Mouse (Mus musculus) neural tube, embryonic 12.5 days (tissue): ENCODE measurements around the gene 1700086D15Rik. TPM values are rescaled to one million over a fixed set of nuclear protein-coding genes. Genes with fewer than 3 reads are reported as not detected.

ENCODE experiments used
- ATAC-seq: fragments of 200-750 bp; cut with Nextera tagmentation; 2 replicates; pipeline ENCODE4 v1.8.0; 2017; ENCODE audit warnings: low read depth, mild to moderate bottlenecking, moderate TSS enrichment, moderate library complexity; ENCODE audit not compliant: low FRiP score
- H3K27ac ChIP-seq: fragments of 300-500 bp; sonication (generic); 2 replicates; pipeline ENCODE4 v1.5.1; 2016
- H3K27me3 ChIP-seq: fragments of 300-500 bp; sonication (generic); replicated peaks from 2 replicates; pipeline ENCODE4 v1.6.1; 2016; ENCODE audit warnings: mild to moderate bottlenecking
- H3K36me3 ChIP-seq: fragments of 300-500 bp; sonication (generic); 2 replicates; pipeline ENCODE4 v1.6.1; 2016; ENCODE audit warnings: mild to moderate bottlenecking
- H3K4me1 ChIP-seq: fragments of 300-500 bp; sonication (generic); 2 replicates; pipeline ENCODE4 v1.6.1; 2016
- H3K4me2 ChIP-seq: fragments of 300-500 bp; sonication (generic); replicated peaks from 2 replicates; pipeline ENCODE4 v1.6.1; 2016; ENCODE audit warnings: mild to moderate bottlenecking
- H3K4me3 ChIP-seq: fragments of 300-500 bp; sonication (generic); 2 replicates; pipeline ENCODE4 v1.5.1; 2016
- H3K9ac ChIP-seq: fragments of 300-500 bp; sonication (generic); 2 replicates; pipeline ENCODE4 v1.6.1; 2016; ENCODE audit warnings: mild to moderate bottlenecking
- H3K9me3 ChIP-seq: fragments of 300-500 bp; sonication (generic); 2 replicates; pipeline ENCODE4 v1.6.1; 2016; ENCODE audit warnings: mild to moderate bottlenecking
- WGBS: fragments of 180-500 bp; shearing (Covaris S2); methylation state at CpG from one replicate; pipeline ENCODE4 v1.1.7; 2016; 5-methylcytosine and 5-hydroxymethylcytosine counted together
- polyA plus RNA-seq: library from polyadenylated mRNA; unstranded; fragments of >200 nt; fragmentation: Nextera tagmentation; extraction: Ambion mirVana; gene quantifications from 2 replicates; pipeline ENCODE4 v1.2.1, GENCODE M21; 2016

1700086D15Rik gene
- polyA plus RNA-seq, 1 experiment from 2014 or later, result not detected

DNA sequence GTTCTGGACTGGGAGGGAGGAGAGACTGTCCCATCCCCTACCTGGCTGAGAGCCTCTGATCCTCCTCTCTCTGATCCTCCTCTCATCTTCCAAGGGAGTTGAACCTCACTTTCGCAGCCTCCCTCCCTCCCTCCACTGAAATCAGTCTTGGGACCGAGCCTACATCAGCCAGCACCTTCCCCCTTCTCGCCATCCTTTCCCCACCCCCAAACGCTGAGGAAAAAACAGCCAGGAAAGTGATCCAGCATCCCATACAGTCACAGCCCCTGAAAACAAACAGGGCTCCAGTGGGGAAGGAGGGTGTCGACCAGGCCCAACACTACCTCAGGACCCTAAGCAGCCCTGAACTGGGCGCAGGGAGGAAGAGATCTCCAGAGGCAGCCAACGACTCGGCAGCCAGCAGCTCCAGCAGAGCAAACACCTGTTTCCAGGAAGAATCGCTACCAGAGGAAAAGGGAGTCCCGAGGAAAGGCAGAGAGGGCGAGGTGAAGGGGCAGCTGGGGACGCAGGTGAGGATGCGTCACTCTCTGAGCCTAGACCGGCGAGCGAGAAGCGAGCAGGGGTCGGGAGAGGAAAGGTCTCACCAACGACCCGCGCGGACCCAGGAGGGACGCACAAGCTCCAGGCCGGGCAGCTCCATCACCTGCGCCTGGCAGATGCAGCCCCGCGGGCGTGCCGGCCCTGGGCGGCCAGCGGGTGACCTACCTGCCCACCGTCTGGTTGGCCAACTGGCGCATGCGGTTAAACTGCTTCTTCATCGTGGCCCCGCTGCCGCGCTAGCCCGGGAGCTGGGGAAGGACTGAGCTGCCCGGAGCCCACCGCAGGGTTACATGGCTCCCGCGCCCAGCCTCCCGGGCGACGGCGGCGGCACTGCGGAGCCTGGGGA is 2.4 kb upstream of the 1700086D15Rik start:
- under 1% methylated on average over 49 of the region's 49 CpGs for WGBS
- H3K4me2 ChIP-seq, result peak overlapping the region; percentile 95
- H3K9me3 ChIP-seq, result no peaks in the 10 kb centered on the region
- peak overlapping the region; percentile 86 for H3K9ac ChIP-seq
- H3K4me1 ChIP-seq, result peaks cover 12% of the 10 kb centered on the region
- H3K27ac ChIP-seq, result peak overlapping the region; percentile 27; the same call in 1 of the 2 replicates
- peaks cover 3% of the 10 kb centered on the region; the same call in 1 of the 2 replicates for H3K27me3 ChIP-seq
- H3K4me3 ChIP-seq, result peak overlapping the region; percentile 83
- peak; percentile 76 for ATAC-seq
- no peaks in the 10 kb centered on the region for H3K36me3 ChIP-seq

DNA sequence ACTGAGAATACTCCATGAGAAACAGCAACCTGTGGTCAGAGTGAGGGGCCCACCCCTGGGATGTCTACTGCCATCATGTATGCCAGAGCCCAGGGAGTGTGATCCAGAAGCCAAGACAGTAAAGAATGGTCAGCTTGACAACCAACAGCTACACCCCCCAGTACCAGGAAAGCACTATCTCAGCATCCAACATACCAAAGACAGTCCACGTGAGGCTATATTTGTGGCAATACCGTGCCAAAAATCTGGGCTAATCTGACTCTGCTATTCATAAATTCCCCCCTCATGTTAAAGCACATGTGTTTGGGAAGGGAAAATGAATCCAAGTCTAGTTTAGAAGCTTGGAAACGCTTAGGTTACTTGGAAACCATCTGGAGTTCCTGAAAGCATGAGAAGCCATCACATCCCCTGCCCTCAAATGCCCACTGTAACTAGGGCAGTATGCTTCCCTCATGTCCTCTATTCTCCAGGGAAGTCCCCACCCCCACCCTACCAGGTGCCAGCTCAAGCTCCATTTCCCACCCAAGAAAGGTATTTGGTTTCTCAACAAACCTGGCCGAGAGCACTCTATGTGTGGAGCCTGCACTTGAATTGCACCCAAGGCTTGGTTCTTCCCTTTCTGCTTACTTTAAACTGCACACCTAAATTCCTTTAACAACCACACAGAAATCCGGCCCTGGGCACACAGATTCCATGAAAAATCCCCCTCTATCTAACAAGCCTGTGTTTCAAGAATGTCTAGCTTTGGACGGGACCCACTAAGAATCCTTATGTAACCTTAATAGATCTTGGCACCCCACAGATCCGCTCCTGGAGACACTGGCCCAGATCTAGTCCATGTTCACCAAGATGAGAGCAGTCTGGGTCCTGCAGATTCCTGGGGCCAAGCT is 1.5 kb upstream of the 1700086D15Rik start:
- Histone ChIP-seq H3K27me3 (0 out of 2 replicates have a peak, but pooled peaks cover 3% of the 10 kb centered on the region), H3K27ac (no peak overlapping the region), H3K4me2 (peak overlapping the region; percentile 95), H3K36me3 (no peaks in the 10 kb centered on the region), H3K9me3 (no peaks in the 10 kb centered on the region), H3K4me3 (peak overlapping the region; percentile 83; the same call in 1 of the 2 replicates), H3K9ac (no peak overlapping the region), H3K4me1 (peaks cover 12% of the 10 kb centered on the region)
- no peak for ATAC-seq
- WGBS, result 65% methylated on average over 7 of the region's 7 CpGs

GRCm38 (mm10) chr11:65158658-65158990 is 1.1 kb downstream of the 1700086D15Rik start:
- H3K4me1 ChIP-seq, result peaks cover 12% of the 10 kb centered on the region
- no peaks in the 10 kb centered on the region for H3K9me3 ChIP-seq
- 0 out of 2 replicates have a peak, but pooled peaks cover 3% of the 10 kb centered on the region for H3K27me3 ChIP-seq
- no peaks in the 10 kb centered on the region for H3K36me3 ChIP-seq
- ATAC-seq, result no peak
- H3K27ac ChIP-seq, result no peak overlapping the region
- no peak overlapping the region for H3K4me3 ChIP-seq
- H3K4me2 ChIP-seq, result no peak overlapping the region
- H3K9ac ChIP-seq, result no peak overlapping the region
- 96% methylated on average over 5 of the region's 5 CpGs for WGBS

DNA sequence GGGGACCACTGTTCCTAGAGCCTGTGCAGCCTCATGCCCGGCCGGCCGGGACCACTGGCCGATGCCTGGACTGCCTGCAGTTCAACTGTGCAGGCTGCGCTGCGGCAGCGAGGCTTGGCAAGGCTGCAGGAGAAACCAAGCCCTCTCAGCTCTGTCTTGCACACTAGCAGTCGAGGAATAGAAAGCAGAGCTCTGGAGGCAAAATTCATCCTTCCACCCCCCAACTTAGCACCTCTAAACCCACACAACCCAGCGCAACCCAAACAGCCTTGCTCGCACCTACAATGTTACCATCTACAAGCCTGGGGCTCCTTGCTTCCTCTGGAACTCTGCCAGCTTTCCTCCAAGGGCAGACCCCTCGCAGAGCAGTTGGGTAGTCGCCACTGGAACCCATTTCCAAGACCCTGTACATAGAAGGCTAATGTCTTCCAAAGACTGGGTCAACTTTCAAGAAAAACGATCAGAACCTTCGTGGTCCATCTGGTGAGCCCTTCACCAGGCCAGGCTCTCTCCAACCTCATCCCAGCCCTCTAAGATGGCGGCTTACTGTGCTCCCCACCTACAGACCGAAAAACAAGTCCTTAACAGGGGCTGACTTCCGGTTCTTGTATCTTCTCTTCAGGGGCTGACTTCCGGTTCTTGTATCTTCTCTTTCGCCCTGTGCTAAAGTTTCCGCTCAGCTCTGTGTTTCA is 1.6 kb downstream of the 1700086D15Rik start:
- no peak overlapping the region for H3K4me2 ChIP-seq
- no peaks in the 10 kb centered on the region for H3K9me3 ChIP-seq

GRCm38 (mm10) chr11:65153006-65153405 is 6.7 kb downstream of the 1700086D15Rik start:
- no peak overlapping the region for H3K27ac ChIP-seq
- WGBS, result 87% methylated on average over 5 of the region's 5 CpGs
- no peaks in the 10 kb centered on the region for H3K27me3 ChIP-seq
- H3K9me3 ChIP-seq, result no peaks in the 10 kb centered on the region
- no peak overlapping the region for H3K9ac ChIP-seq
- H3K4me3 ChIP-seq, result no peak overlapping the region
- H3K4me2 ChIP-seq, result no peak overlapping the region
- H3K36me3 ChIP-seq, result no peaks in the 10 kb centered on the region
- no peaks in the 10 kb centered on the region for H3K4me1 ChIP-seq
- ATAC-seq, result no peak

More for the DNA sequence above, 1.6 kb downstream of the 1700086D15Rik start:
- no peak for ATAC-seq
- Histone ChIP-seq H3K36me3 (no peaks in the 10 kb centered on the region), H3K27ac (no peak overlapping the region), H3K4me1 (peaks cover 12% of the 10 kb centered on the region), H3K27me3 (0 out of 2 replicates have a peak, but pooled peaks cover 3% of the 10 kb centered on the region), H3K9ac (no peak overlapping the region), H3K4me3 (no peak overlapping the region)
- WGBS, result 92% methylated on average over 20 of the region's 20 CpGs

DNA sequence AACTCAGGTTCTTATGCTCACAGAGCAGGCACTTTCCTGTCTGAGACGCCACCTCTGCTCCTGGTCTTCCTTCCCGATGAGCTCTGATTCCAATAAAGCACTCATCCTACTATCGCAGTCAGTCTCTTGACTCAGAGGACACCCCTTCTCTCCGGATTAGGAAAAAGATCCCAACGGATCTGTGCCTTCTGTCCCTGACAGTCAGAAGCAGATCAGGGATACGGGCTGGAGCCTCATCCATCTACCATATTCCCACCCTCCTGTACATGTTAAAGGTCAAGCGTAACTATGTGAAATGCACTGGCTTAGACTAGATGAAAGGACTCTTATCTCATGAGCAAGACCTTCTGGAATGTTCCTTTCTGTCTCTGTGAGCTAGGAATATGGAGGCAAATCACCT is 11.2 kb downstream of the 1700086D15Rik start:
- Histone ChIP-seq H3K36me3 (no peaks in the 10 kb centered on the region), H3K27ac (no peak overlapping the region), H3K4me3 (no peak overlapping the region), H3K4me2 (no peak overlapping the region), H3K4me1 (no peaks in the 10 kb centered on the region), H3K27me3 (no peaks in the 10 kb centered on the region), H3K9me3 (no peaks in the 10 kb centered on the region), H3K9ac (no peak overlapping the region)
- WGBS, result 93% methylated on average over 7 of the region's 7 CpGs
- ATAC-seq, result no peak

GRCm38 (mm10) chr11:65142838-65143417 is 16.8 kb downstream of the 1700086D15Rik start:
- Histone ChIP-seq H3K27ac (no peak overlapping the region), H3K4me1 (no peaks in the 10 kb centered on the region), H3K4me3 (no peak overlapping the region), H3K36me3 (no peaks in the 10 kb centered on the region), H3K9me3 (no peaks in the 10 kb centered on the region), H3K27me3 (no peaks in the 10 kb centered on the region), H3K4me2 (no peak overlapping the region), H3K9ac (no peak overlapping the region)
- WGBS, result 76% methylated on average over 4 of the region's 4 CpGs
- ATAC-seq, result no peak

DNA sequence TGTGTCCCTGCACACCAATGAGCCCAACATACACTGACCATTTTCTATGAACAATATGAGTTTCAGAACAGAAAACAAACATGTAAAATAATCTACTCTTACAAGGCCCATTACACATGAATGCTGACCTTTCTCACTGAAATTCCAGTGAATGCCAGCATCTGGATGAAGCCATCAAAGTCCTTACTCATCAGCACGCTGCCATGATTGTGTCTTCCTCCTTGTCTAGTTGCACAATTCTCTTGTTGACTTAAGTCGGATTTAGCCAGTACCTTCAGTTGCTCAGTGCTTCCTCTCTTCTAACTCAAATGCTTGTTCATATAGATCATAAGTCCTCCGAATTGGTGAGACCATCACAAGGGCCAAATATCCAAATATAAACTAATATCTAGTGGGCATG is 20.7 kb downstream of the 1700086D15Rik start:
- 88% methylated on average over 3 of the region's 3 CpGs for WGBS
- Histone ChIP-seq H3K4me3 (no peak overlapping the region), H3K9ac (no peak overlapping the region), H3K9me3 (no peaks in the 10 kb centered on the region), H3K36me3 (no peaks in the 10 kb centered on the region), H3K4me1 (peaks cover 3% of the 10 kb centered on the region; the same call in 1 of the 2 replicates), H3K27ac (no peak overlapping the region), H3K27me3 (no peaks in the 10 kb centered on the region), H3K4me2 (no peak overlapping the region)
- ATAC-seq, result no peak

DNA sequence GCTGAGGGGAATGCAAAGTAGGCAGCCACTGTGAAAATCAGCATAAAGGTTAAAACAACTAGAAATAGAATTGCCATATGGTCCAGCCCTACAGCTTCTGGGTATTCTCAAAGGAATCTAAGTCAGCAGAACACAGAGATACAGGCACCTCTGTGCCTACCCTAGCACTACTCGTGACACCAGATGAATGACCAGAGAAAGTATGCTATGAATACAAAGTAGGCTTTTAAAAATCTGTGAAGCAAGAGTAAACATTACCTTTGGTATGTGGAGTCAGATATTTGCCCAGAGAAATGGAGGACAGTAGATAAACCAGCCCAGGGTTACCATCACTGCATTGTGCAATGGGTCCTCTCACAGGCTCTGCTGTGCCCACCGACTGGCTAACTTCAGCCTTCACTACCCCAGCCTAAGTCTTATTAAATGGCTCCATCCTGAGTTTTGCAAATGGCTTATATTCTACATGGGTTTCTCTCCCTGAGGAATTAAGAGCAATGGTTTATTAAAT is 22.5 kb downstream of the 1700086D15Rik start:
- H3K4me1 ChIP-seq, result peaks cover 3% of the 10 kb centered on the region; the same call in 1 of the 2 replicates
- no peak overlapping the region for H3K4me2 ChIP-seq
- no peak overlapping the region for H3K4me3 ChIP-seq
- WGBS, result 69% methylated on average over 2 of the region's 2 CpGs
- H3K36me3 ChIP-seq, result no peaks in the 10 kb centered on the region
- H3K27ac ChIP-seq, result no peak overlapping the region
- H3K9ac ChIP-seq, result no peak overlapping the region
- H3K9me3 ChIP-seq, result no peaks in the 10 kb centered on the region
- no peak for ATAC-seq
- no peaks in the 10 kb centered on the region for H3K27me3 ChIP-seq

DNA sequence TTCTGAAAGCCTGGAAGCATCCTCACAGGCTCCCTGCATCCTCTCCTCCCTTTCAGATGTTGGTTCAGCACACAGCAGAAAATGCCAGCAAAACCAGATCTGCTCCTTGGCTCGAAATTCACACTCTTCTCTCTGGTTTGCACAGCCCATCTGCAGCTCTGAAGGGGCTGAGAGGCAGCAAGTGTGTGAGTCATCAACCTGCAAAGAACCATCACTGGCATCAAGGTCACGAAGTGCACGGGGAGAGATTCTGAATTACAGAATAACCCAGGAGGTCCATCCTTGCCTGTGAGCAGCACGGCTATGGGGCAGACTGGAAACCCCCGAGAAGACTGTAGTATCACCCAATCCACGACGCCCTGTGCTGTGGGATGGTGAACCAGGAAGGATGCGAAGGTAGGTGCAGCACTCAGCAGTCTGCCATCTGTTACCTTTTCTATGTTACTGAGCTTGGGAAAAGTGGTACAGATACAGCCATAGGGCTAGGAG is 24.4 kb downstream of the 1700086D15Rik start:
- 89% methylated on average over 8 of the region's 8 CpGs for WGBS
- ATAC-seq, result no peak
- Histone ChIP-seq H3K27me3 (no peaks in the 10 kb centered on the region), H3K27ac (no peak overlapping the region), H3K4me2 (no peak overlapping the region), H3K4me3 (no peak overlapping the region), H3K9ac (no peak overlapping the region), H3K4me1 (peaks cover 3% of the 10 kb centered on the region; the same call in 1 of the 2 replicates), H3K36me3 (no peaks in the 10 kb centered on the region), H3K9me3 (no peaks in the 10 kb centered on the region)

DNA sequence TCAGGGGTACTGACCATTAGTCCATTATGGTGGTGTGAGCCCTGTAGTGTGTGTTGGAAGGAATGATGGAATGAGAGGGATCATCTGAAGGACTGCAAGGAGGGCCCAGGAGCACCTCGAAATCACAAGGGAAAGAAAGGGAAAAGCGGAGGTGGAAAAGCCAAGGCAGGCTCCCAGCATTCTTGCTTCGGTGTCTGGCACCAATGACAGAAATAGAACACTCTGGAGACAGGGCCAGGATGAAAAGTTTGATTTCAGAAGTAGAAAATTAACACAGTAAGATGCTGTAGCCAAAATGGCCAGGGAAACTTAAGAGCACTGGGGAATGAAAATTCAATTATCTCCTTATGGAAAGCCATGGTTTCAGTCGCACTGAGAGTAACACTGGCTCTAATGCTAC is 26.0 kb downstream of the 1700086D15Rik start:
- Histone ChIP-seq H3K4me1 (peaks cover 3% of the 10 kb centered on the region; the same call in 1 of the 2 replicates), H3K27me3 (no peaks in the 10 kb centered on the region), H3K27ac (no peak overlapping the region), H3K9ac (no peak overlapping the region), H3K4me3 (no peak overlapping the region), H3K9me3 (no peaks in the 10 kb centered on the region), H3K36me3 (no peaks in the 10 kb centered on the region), H3K4me2 (no peak overlapping the region)
- 91% methylated on average over 4 of the region's 4 CpGs for WGBS
- no peak for ATAC-seq
